Mouse (Mus musculus) spleen, adult 2 months (tissue): ENCODE results near the gene Mfsd9.

Experiments
- CTCF ChIP-seq: fragments of 200-500 bp; IDR thresholded peaks from 2 replicates; pipeline ENCODE4 v1.5.1; 2011; ENCODE audit warnings: mild to moderate bottlenecking, inconsistent platforms; ENCODE audit not compliant: insufficient read depth, insufficient read length, insufficient replicate concordance; ENCODE audit errors: extremely low read depth
- POLR2A ChIP-seq: fragments of 200-500 bp; IDR thresholded peaks from 2 replicates; pipeline ENCODE4 v1.6.1; 2011; ENCODE audit warnings: low read depth, low read length, inconsistent platforms

- TF ChIP-seq POLR2A: no peak
- no peak for TF ChIP-seq CTCF
Measured at GRCm38 (mm10) chr1:40815071-40815845, 24.8 kb upstream of the Mfsd9 start.
